Mouse (Mus musculus) erythroblast, embryonic 14.5 days (primary cell): ENCODE results near the gene 6030458C11Rik.

ENCODE experiments used
- GATA1 ChIP-seq: IDR thresholded peaks from 2 replicates; pipeline ENCODE4 v1.6.1; 2012; ENCODE audit warnings: low read length, inconsistent platforms, mixed read lengths
- TAL1 ChIP-seq: IDR thresholded peaks from 3 replicates; pipeline ENCODE4 v1.6.1; 2012; ENCODE audit warnings: low read length, inconsistent platforms, mixed read lengths

GRCm38 (mm10) chr15:12798043-12798442 is 26.4 kb downstream of the 6030458C11Rik start:
- TF ChIP-seq GATA1 = no peak
- no peak for TF ChIP-seq TAL1
